ENCODE assay signal across 9 mouse cellular contexts in the genomic region with DNA sequence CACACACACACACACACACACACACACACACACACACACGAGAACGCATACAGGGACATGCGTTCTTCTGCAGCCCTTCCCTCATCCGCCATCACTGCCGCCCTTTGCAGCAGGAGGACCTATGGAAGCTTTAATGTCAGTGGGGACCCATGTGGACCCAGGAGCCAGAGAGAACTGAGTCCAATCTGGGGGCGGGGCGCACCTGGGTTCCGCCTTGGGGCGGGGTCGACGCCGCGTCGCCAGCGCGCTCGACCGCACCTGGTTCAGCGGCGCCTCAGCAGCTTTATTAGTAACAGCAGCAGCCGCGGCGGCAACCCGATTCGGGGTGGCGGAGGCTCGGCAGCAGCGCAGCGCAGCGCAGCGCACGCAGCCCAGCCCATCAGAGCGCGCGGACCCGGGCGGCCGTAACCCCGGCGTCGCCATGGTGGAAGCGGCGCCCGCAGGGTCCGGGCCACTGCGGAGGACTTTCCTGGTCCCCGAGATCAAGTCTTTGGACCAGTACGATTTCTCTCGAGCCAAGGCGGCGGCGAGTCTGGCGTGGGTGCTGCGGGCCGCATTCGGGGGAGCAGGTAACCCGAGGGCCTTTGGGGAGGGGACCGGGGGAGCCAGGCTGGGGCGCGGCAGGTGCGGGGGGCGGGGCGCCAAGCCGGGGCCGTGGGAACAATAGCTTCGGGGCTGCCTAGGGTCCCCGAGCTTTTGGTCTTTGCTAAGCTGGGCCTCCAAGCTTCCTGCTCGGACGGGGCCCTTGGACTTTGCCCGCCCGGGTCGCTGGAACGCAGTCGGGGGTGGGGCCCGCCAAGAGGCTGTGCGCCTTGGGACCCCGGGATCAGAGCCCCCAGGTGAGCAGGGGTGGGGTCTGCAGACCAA. TPM values are rescaled to one million over a fixed set of nuclear protein-coding genes. Genes with fewer than 3 reads are reported as not detected.
DNase-seq lines count a peak whose midpoint lies in the region; ATAC-seq and TF ChIP-seq lines count a peak whose summit lies in the region.
"Had no signal": no experiment of that assay in that cellular context is flagged by ENCODE, and none has a peak within 500 bp of the region (broad histone marks: within the 10 kb centered on the region; RNA-seq: fewer than 3 reads in every experiment).

No protein-coding gene starts in this region.

- no peak for TF ChIP-seq EP300 in MEL (IDR thresholded peaks at IDR 0.05; ENCODE audit: low read depth in 1 of 2, low read length in 2 of 2)

- peak overlapping the region; percentile 60 for H3K9ac ChIP-seq in MEL (ENCODE audit: control insufficient read depth, low read depth, low read length, poor library complexity, severe bottlenecking)
- H3K9ac ChIP-seq in embryonic facial prominence, embryonic 14.5 days (ENCODE audit: low read depth, low read length): peak overlapping the region; percentile 77
- peak overlapping the region; percentile 91 for H3K9ac ChIP-seq in hindbrain, embryonic 14.5 days

- TF ChIP-seq POLR2A in MEL (IDR thresholded peaks at IDR 0.05; ENCODE audit: control insufficient read depth in 1 of 2, insufficient read depth in 1 of 2, low read depth in 1 of 2, low read length in 2 of 2, poor library complexity in 1 of 2): 0 out of 4 replicates have a peak, but pooled peaks of 1 of the 2 experiments have one; percentile 28

- peaks cover 6% of the 10 kb centered on the region in 2 experiments; a peak in 3 of 4 replicates for H3K4me1 ChIP-seq in MEL (ENCODE audit: control insufficient read depth in 1 of 2, insufficient read depth in 2 of 2, low read length in 2 of 2)
- H3K4me1 ChIP-seq in embryonic facial prominence, embryonic 14.5 days (ENCODE audit: control insufficient read depth, insufficient read depth, low read length): peaks cover 3% of the 10 kb centered on the region; the same call in 1 of the 2 replicates
- no peaks in the 10 kb centered on the region for H3K4me1 ChIP-seq in hindbrain, embryonic 14.5 days (replicated peaks; ENCODE audit: control insufficient read depth, insufficient read depth, low read length)

- peak overlapping the region; percentile 55 to 80 for H3K4me3 ChIP-seq in MEL (ENCODE audit: control insufficient read depth in 1 of 2, insufficient read depth in 1 of 2, low read depth in 2 of 2, low read length in 2 of 2)
- peak overlapping the region; percentile 74 for H3K4me3 ChIP-seq in embryonic facial prominence, embryonic 14.5 days (ENCODE audit: low read depth, low read length)
- H3K4me3 ChIP-seq in hindbrain, embryonic 14.5 days (replicated peaks; ENCODE audit: low read length): peak overlapping the region; percentile 86

- WGBS in embryonic facial prominence, embryonic 14.5 days: 0% methylated on average over 25 of the region's 77 CpGs
- WGBS in hindbrain, embryonic 14.5 days: under 1% methylated on average over 74 of the region's 77 CpGs

- H3K4me2 ChIP-seq in embryonic facial prominence, embryonic 14.5 days (ENCODE audit: low read depth, low read length): peak overlapping the region; percentile 87
- peak overlapping the region; percentile 69 for H3K4me2 ChIP-seq in hindbrain, embryonic 14.5 days (replicated peaks)

- no peak for TF ChIP-seq RAD21 in MEL (IDR thresholded peaks at IDR 0.05; ENCODE audit: low read depth, low read length)

- H3K9me3 ChIP-seq in MEL (replicated peaks; ENCODE audit: insufficient read depth, low read length): no peaks in the 10 kb centered on the region
- H3K9me3 ChIP-seq in embryonic facial prominence, embryonic 14.5 days (ENCODE audit: control insufficient read depth, low read length): no peaks in the 10 kb centered on the region
- H3K9me3 ChIP-seq in hindbrain, embryonic 14.5 days (ENCODE audit: control insufficient read depth, low read length): no peaks in the 10 kb centered on the region

- no peaks in the 10 kb centered on the region for H3K79me2 ChIP-seq in MEL (ENCODE audit: control insufficient read depth, insufficient read depth, low read length, poor library complexity)

- no peaks in the 10 kb centered on the region for H3K27me3 ChIP-seq in MEL (ENCODE audit: control insufficient read depth in 1 of 2, insufficient read depth in 2 of 2, low read length in 2 of 2)
- H3K27me3 ChIP-seq in embryonic facial prominence, embryonic 14.5 days (replicated peaks; ENCODE audit: control insufficient read depth, insufficient read depth, low read length): no peaks in the 10 kb centered on the region
- no peaks in the 10 kb centered on the region for H3K27me3 ChIP-seq in hindbrain, embryonic 14.5 days (ENCODE audit: control insufficient read depth, insufficient read depth, low read length)

- ATAC-seq in embryonic facial prominence, embryonic 14.5 days (ENCODE audit: low read depth): peak; percentile 92
- peak; percentile 81 for ATAC-seq in hindbrain, embryonic 14.5 days (ENCODE audit: low FRiP score)

- H3K36me3 ChIP-seq in MEL (ENCODE audit: control insufficient read depth in 1 of 2, insufficient read depth in 2 of 2, low read length in 2 of 2): peaks cover 0 to 6% of the 10 kb centered on the region in 2 experiments; a peak in 2 of 4 replicates
- no peaks in the 10 kb centered on the region for H3K36me3 ChIP-seq in embryonic facial prominence, embryonic 14.5 days (ENCODE audit: control insufficient read depth, insufficient read depth, low read length)
- H3K36me3 ChIP-seq in hindbrain, embryonic 14.5 days (replicated peaks; ENCODE audit: control insufficient read depth, insufficient read depth): no peaks in the 10 kb centered on the region

- no peak overlapping the region for H3K27ac ChIP-seq in MEL (ENCODE audit: control insufficient read depth, low read depth, low read length)
- peak overlapping the region; percentile 19; the same call in 1 of the 2 replicates for H3K27ac ChIP-seq in embryonic facial prominence, embryonic 14.5 days (replicated peaks; ENCODE audit: low read depth, low read length)
- peak overlapping the region; percentile 91 for H3K27ac ChIP-seq in hindbrain, embryonic 14.5 days
- H3K27ac ChIP-seq: macrophage had no signal

- TF ChIP-seq CTCF in MEL (IDR thresholded peaks at IDR 0.05 in 2 of 3, conservative IDR thresholded peaks at IDR 0.05 in 1 of 3; ENCODE audit: control insufficient read depth in 1 of 3, insufficient read depth in 1 of 3, low read depth in 2 of 3, low read length in 3 of 3, poor library complexity in 1 of 3, severe bottlenecking in 1 of 3): no peak

- DNase-seq in MEL (ENCODE audit: low read depth, low spot score): peak; percentile 56
- DNase-seq in brain, adult 2 months (ENCODE audit: low read depth, low spot score): peak; percentile 84
- peak; percentile 84 for DNase-seq in embryonic facial prominence, embryonic 14.5 days (ENCODE audit: low spot score)
- peak; percentile 71 for DNase-seq in hindbrain, embryonic 14.5 days (ENCODE audit: low spot score)
- peak; percentile 54 for DNase-seq in left cerebral cortex, adult 11 months (ENCODE audit: low spot score)
- DNase-seq in lung, postnatal 25 days (ENCODE audit: low spot score): peak; percentile 74
- DNase-seq in right cerebral cortex, postnatal 14 days: peak; percentile 72
- DNase-seq in spleen, postnatal 14 days (ENCODE audit: low spot score in 2 of 2): no peak

TF ChIP-seq in MEL, 35 proteins besides CTCF, POLR2A, EP300 and RAD21 (continues in another document):
- TF ChIP-seq MXI1 (IDR thresholded peaks at IDR 0.05; ENCODE audit: low read depth, low read length) (peak; percentile 33; the same call in 1 of the 2 replicates), TCF12 (IDR thresholded peaks at IDR 0.05; ENCODE audit: low read depth, low read length) (no peak), POLR2AphosphoS2 (IDR thresholded peaks at IDR 0.05; ENCODE audit: low read length) (no peak), HCFC1 (IDR thresholded peaks at IDR 0.05; ENCODE audit: low read depth, low read length) (no peak), MEF2A (IDR thresholded peaks at IDR 0.05; ENCODE audit: extremely low read depth, insufficient replicate concordance, low read depth, low read length, poor library complexity, severe bottlenecking) (no peak), ELF1 (IDR thresholded peaks at IDR 0.05; ENCODE audit: low read depth, low read length) (0 out of 2 replicates have a peak, but pooled peaks have one; percentile 8)

RNA-seq across cellular contexts. Expression of a gene that starts 0.5 kb away (rescaled TPM):
- total RNA-seq in MEL (2012; rRNA removed): 0.36 and 0.62 TPM in 2 replicates
- polyA plus RNA-seq in MEL (2012; ENCODE audit: insufficient read depth in 1 of 2, insufficient read length in 2 of 2, low read depth in 1 of 2, low replicate concordance in 2 of 2, missing spikeins in 1 of 2): 1 to 10 TPM in 1 of 2 experiments, not detected in 1; 5.1 TPM
- polyA plus RNA-seq in embryonic facial prominence, embryonic 14.5 days (2014; fragmentation: Nextera tagmentation; extraction: Ambion mirVana): 7.5 and 11.9 TPM in 2 replicates
- 48.2 and 49.7 TPM in 2 replicates for polyA plus RNA-seq in hindbrain, embryonic 14.5 days (2014; fragmentation: Nextera tagmentation; extraction: Ambion mirVana)

RNA-seq across cellular contexts. Expression of a gene that starts 19.8 kb away (rescaled TPM):
- total RNA-seq in MEL (2012; rRNA removed): 0.56 and 1.2 TPM in 2 replicates
- under 1 TPM in 1 of 2 experiments, not detected in 1; 0.53 TPM for polyA plus RNA-seq in MEL (2012; ENCODE audit: insufficient read depth in 1 of 2, insufficient read length in 2 of 2, low read depth in 1 of 2, low replicate concordance in 2 of 2, missing spikeins in 1 of 2)
- 0.47 and 0.60 TPM in 2 replicates for polyA plus RNA-seq in embryonic facial prominence, embryonic 14.5 days (2014; fragmentation: Nextera tagmentation; extraction: Ambion mirVana)
- polyA plus RNA-seq in hindbrain, embryonic 14.5 days (2014; fragmentation: Nextera tagmentation; extraction: Ambion mirVana): 0.72 TPM in 1 of 2 replicates, not detected in the other
- polyA plus RNA-seq: macrophage had no signal

RNA-seq across cellular contexts. Expression of a gene that starts 33.5 kb away (rescaled TPM):
- total RNA-seq in MEL (2012; rRNA removed): 60.6 and 68.1 TPM in 2 replicates
- polyA plus RNA-seq in MEL (2012; ENCODE audit: insufficient read depth in 1 of 2, insufficient read length in 2 of 2, low read depth in 1 of 2, low replicate concordance in 2 of 2, missing spikeins in 1 of 2): 10 to 100 TPM; 54.8 to 90.4 TPM
- polyA plus RNA-seq in embryonic facial prominence, embryonic 14.5 days (2014; fragmentation: Nextera tagmentation; extraction: Ambion mirVana): 41.3 and 47.0 TPM in 2 replicates
- 42.9 and 49.1 TPM in 2 replicates for polyA plus RNA-seq in hindbrain, embryonic 14.5 days (2014; fragmentation: Nextera tagmentation; extraction: Ambion mirVana)

RNA-seq across cellular contexts. Expression of a gene that starts 33.7 kb away (rescaled TPM):
- 52.8 and 58.7 TPM in 2 replicates for total RNA-seq in MEL (2012; rRNA removed)
- polyA plus RNA-seq in MEL (2012; ENCODE audit: insufficient read depth in 1 of 2, insufficient read length in 2 of 2, low read depth in 1 of 2, low replicate concordance in 2 of 2, missing spikeins in 1 of 2): 10 to 100 TPM in 1 of 2 experiments, not detected in 1; 64.2 TPM
- polyA plus RNA-seq in embryonic facial prominence, embryonic 14.5 days (2014; fragmentation: Nextera tagmentation; extraction: Ambion mirVana): 84.2 and 97.1 TPM in 2 replicates
- polyA plus RNA-seq in hindbrain, embryonic 14.5 days (2014; fragmentation: Nextera tagmentation; extraction: Ambion mirVana): 75.4 and 92.8 TPM in 2 replicates

RNA-seq across cellular contexts. Expression of a gene that starts 37.7 kb away (rescaled TPM):
- total RNA-seq in MEL (2012; rRNA removed): 0.29 and 0.54 TPM in 2 replicates
- polyA plus RNA-seq in MEL (2012; ENCODE audit: insufficient read depth in 1 of 2, insufficient read length in 2 of 2, low read depth in 1 of 2, low replicate concordance in 2 of 2, missing spikeins in 1 of 2): under 1 TPM in 1 of 2 experiments, not detected in 1; 0.35 TPM
- polyA plus RNA-seq in embryonic facial prominence, embryonic 14.5 days (2014; fragmentation: Nextera tagmentation; extraction: Ambion mirVana): 0.17 and 0.31 TPM in 2 replicates
- 1.0 and 6.3 TPM in 2 replicates for polyA plus RNA-seq in hindbrain, embryonic 14.5 days (2014; fragmentation: Nextera tagmentation; extraction: Ambion mirVana)
- polyA plus RNA-seq: macrophage had no signal

Comparison
In these comparisons a context has a peak if more than half of its experiments do, and no peak if none do; other contexts are left out.
1. DNase-seq: peak in MEL (single experiment), brain, adult 2 months (single experiment), embryonic facial prominence, embryonic 14.5 days (single experiment), hindbrain, embryonic 14.5 days (single experiment), left cerebral cortex, adult 11 months (single experiment), lung, postnatal 25 days (single experiment) and right cerebral cortex, postnatal 14 days (single experiment); none in spleen, postnatal 14 days (0 of 2).
2. Peak in every context shown above with its lines, with median percentiles within 50 percentile points of each other: H3K4me3 ChIP-seq and H3K9ac ChIP-seq.